Mouse (Mus musculus) embryonic facial prominence, embryonic 15.5 days (tissue): ENCODE data around the gene Gm5431. TPM values are rescaled to one million over a fixed set of nuclear protein-coding genes. Genes with fewer than 3 reads are reported as not detected.

ENCODE experiments used
- polyA plus RNA-seq: library from polyadenylated mRNA; unstranded; fragments of >200 nt; fragmentation: Nextera tagmentation; extraction: Ambion mirVana; gene quantifications from 2 replicates; pipeline ENCODE4 v1.2.1, GENCODE M21; 2015

Gm5431 gene
- polyA plus RNA-seq, 1 experiment from 2014 or later, result 0.20 TPM

Other genes with a start within 250 kb of the Gm5431 start
- gene Rack1, start 101.9 kb downstream of the Gm5431 start, polyA plus RNA-seq, result 718 and 762 TPM in 2 replicates
- gene Trim41, start 84.9 kb downstream of the Gm5431 start, polyA plus RNA-seq, result 7.5 and 8.1 TPM in 2 replicates
- gene Trim7, start 76.1 kb downstream of the Gm5431 start, polyA plus RNA-seq, result 5.4 and 5.8 TPM in 2 replicates
- gene Gm12184, start 75.6 kb downstream of the Gm5431 start, polyA plus RNA-seq, result 2.3 and 4.9 TPM in 2 replicates
- gene Irgm1, start 30.5 kb downstream of the Gm5431 start, polyA plus RNA-seq, result 8.3 and 8.8 TPM in 2 replicates
- 2.1 and 8.5 TPM in 2 replicates for gene Psme2b, start 44.0 kb upstream of the Gm5431 start, polyA plus RNA-seq
- gene Olfr56, start 76.7 kb upstream of the Gm5431 start, polyA plus RNA-seq, result not detected in 2 replicates
- gene 9930111J21Rik1, start 77.2 kb upstream of the Gm5431 start, polyA plus RNA-seq, result 0.49 and 0.75 TPM in 2 replicates
- not detected in 2 replicates for gene Gm12185, start 90.0 kb upstream of the Gm5431 start, polyA plus RNA-seq
- gene Tgtp1, start 92.0 kb upstream of the Gm5431 start, polyA plus RNA-seq, result 0.24 and 0.42 TPM in 2 replicates
- gene 9930111J21Rik2, start 149.0 kb upstream of the Gm5431 start, polyA plus RNA-seq, result 0.83 and 0.91 TPM in 2 replicates
- 0.21 TPM in 2 replicates for gene Tgtp2, start 162.0 kb upstream of the Gm5431 start, polyA plus RNA-seq
- gene Ifi47, start 174.4 kb upstream of the Gm5431 start, polyA plus RNA-seq, result 2.1 and 2.6 TPM in 2 replicates
- 0.17 and 0.27 TPM in 2 replicates for gene Olfr1396, start 212.7 kb upstream of the Gm5431 start, polyA plus RNA-seq
- gene Olfr1395, start 240.1 kb upstream of the Gm5431 start, polyA plus RNA-seq, result 0.25 and 0.51 TPM in 2 replicates